In genomic region chr1:43827763-43828194, GRCm38 (mm10) we compare ENCODE assay signal across 8 mouse cellular contexts. TPM values are rescaled to one million over a fixed set of nuclear protein-coding genes. Genes with fewer than 3 reads are reported as not detected.
DNase-seq lines count a peak whose midpoint lies in the region; ATAC-seq and TF ChIP-seq lines count a peak whose summit lies in the region.

TSS of gene Uxs1 (minus strand) at chr1:43827800.

- no peaks in the 10 kb centered on the region for H3K36me3 ChIP-seq in kidney, embryonic 14.5 days (ENCODE audit: control insufficient read depth, insufficient read depth, low read length)
- no peaks in the 10 kb centered on the region for H3K36me3 ChIP-seq in limb, embryonic 15.5 days

- H3K4me3 ChIP-seq in bone marrow macrophage, adult 2 months (ENCODE audit: insufficient read depth, low read length) = peak within 1 kb of the TSS; percentile 88
- peak within 1 kb of the TSS; percentile 71 for H3K4me3 ChIP-seq in embryonic fibroblast, embryonic 13.5 days (ENCODE audit: insufficient read depth, low read length)
- H3K4me3 ChIP-seq in kidney, embryonic 14.5 days (ENCODE audit: low read length) = peak within 1 kb of the TSS; percentile 90
- peak within 1 kb of the TSS; percentile 96 for H3K4me3 ChIP-seq in limb, embryonic 15.5 days

- H3K27me3 ChIP-seq in kidney, embryonic 14.5 days (ENCODE audit: control insufficient read depth, insufficient read depth, low read length) = no peaks in the 10 kb centered on the region
- no peaks in the 10 kb centered on the region for H3K27me3 ChIP-seq in limb, embryonic 15.5 days

- peak; percentile 98 for ATAC-seq in kidney, embryonic 14.5 days (ENCODE audit: low FRiP score, low TSS enrichment)
- ATAC-seq in limb, embryonic 15.5 days (ENCODE audit: insufficient number of reproducible peaks, low FRiP score, low TSS enrichment, low read depth) = peak; percentile 99

- peak within 1 kb of the TSS; percentile 95 for H3K4me2 ChIP-seq in kidney, embryonic 14.5 days (replicated peaks; ENCODE audit: low read depth, low read length)
- peak within 1 kb of the TSS; percentile 73 for H3K4me2 ChIP-seq in limb, embryonic 15.5 days

- peak; percentile 100 for DNase-seq in A20 (ENCODE audit: low read depth, low spot score)
- peak; percentile 99 to 100 for DNase-seq in heart, adult 9 months (ENCODE audit: low spot score in 2 of 2)
- DNase-seq in monocyte, adult 2 months (ENCODE audit: low read depth in 1 of 2, low spot score in 2 of 2) = peak; percentile 90 to 93
- DNase-seq in spleen, postnatal 36 days (ENCODE audit: low spot score in 2 of 2) = peak; percentile 99

- TF ChIP-seq CTCF in bone marrow macrophage, adult 2 months (IDR thresholded peaks at IDR 0.05; ENCODE audit: low read depth, low read length) = no peak
- TF ChIP-seq CTCF in embryonic fibroblast, embryonic 13.5 days (IDR thresholded peaks at IDR 0.05; ENCODE audit: borderline replicate concordance, insufficient read depth, low read length) = no peak

- H3K9me3 ChIP-seq in kidney, embryonic 14.5 days (ENCODE audit: control insufficient read depth, low read length) = no peaks in the 10 kb centered on the region
- H3K9me3 ChIP-seq in limb, embryonic 15.5 days = no peaks in the 10 kb centered on the region

- WGBS in kidney, embryonic 14.5 days = under 1% methylated on average over 34 of the region's 41 CpGs
- under 1% methylated on average over 41 of the region's 41 CpGs for WGBS in limb, embryonic 15.5 days

- TF ChIP-seq POLR2A in bone marrow macrophage, adult 2 months (IDR thresholded peaks at IDR 0.05; ENCODE audit: borderline replicate concordance, low read depth, low read length) = peak; percentile 63; the same call in 1 of the 2 replicates
- TF ChIP-seq POLR2A in embryonic fibroblast, embryonic 13.5 days (IDR thresholded peaks at IDR 0.05; ENCODE audit: low read depth, low read length) = peak; percentile 98

- peaks cover 4% of the 10 kb centered on the region for H3K4me1 ChIP-seq in bone marrow macrophage, adult 2 months (ENCODE audit: control insufficient read depth, insufficient read depth, low read length)
- H3K4me1 ChIP-seq in embryonic fibroblast, embryonic 13.5 days (ENCODE audit: control insufficient read depth, insufficient read depth, low read length) = no peaks in the 10 kb centered on the region
- peaks cover 12% of the 10 kb centered on the region; the same call in 1 of the 2 replicates for H3K4me1 ChIP-seq in kidney, embryonic 14.5 days (ENCODE audit: control insufficient read depth, insufficient read depth, low read length)
- peaks cover 15% of the 10 kb centered on the region for H3K4me1 ChIP-seq in limb, embryonic 15.5 days

- peak within 1 kb of the TSS; percentile 57 for H3K27ac ChIP-seq in bone marrow macrophage, adult 2 months (ENCODE audit: insufficient read depth, low read depth, low read length)
- peak within 1 kb of the TSS; percentile 76 for H3K27ac ChIP-seq in embryonic fibroblast, embryonic 13.5 days (ENCODE audit: insufficient read depth, low read length)
- H3K27ac ChIP-seq in kidney, embryonic 14.5 days (ENCODE audit: low read depth, low read length) = peak within 1 kb of the TSS; percentile 91
- peak within 1 kb of the TSS; percentile 92 for H3K27ac ChIP-seq in limb, embryonic 15.5 days

- peak within 1 kb of the TSS; percentile 89 for H3K9ac ChIP-seq in kidney, embryonic 14.5 days (ENCODE audit: low read depth, low read length)
- H3K9ac ChIP-seq in limb, embryonic 15.5 days = peak within 1 kb of the TSS; percentile 82

RNA-seq across cellular contexts. Expression of gene Uxs1, which starts in this region (rescaled TPM):
- 16.1 and 16.3 TPM in 2 replicates for polyA plus RNA-seq in bone marrow macrophage, adult 2 months (2012; ENCODE audit: insufficient read depth, insufficient read length, missing spikeins)
- polyA plus RNA-seq in embryonic fibroblast, embryonic 13.5 days (2011; ENCODE audit: insufficient read length, low read depth, missing spikeins) = 42.6 and 44.2 TPM in 2 replicates
- 20.4 and 25.0 TPM in 2 replicates for polyA plus RNA-seq in kidney, embryonic 14.5 days (2014; fragmentation: Nextera tagmentation; extraction: Ambion mirVana)
- 25.7 and 32.6 TPM in 2 replicates for polyA plus RNA-seq in limb, embryonic 15.5 days (2015; fragmentation: Nextera tagmentation; extraction: Ambion mirVana)

Comparison
In these comparisons a context has a peak if more than half of its experiments do, and no peak if none do; other contexts are left out.
1. Peak in every context shown above with its lines: DNase-seq, ATAC-seq, H3K4me3 ChIP-seq and H3K27ac ChIP-seq.